Mouse (Mus musculus): ENCODE measurements at regions not wholly inside any gene's neighbourhood (a gene's known extent, or its start where the extent isn't known, plus 50 kb on each side); places are given as distances from the start of the nearest gene placed in this dataset.

- Histone ChIP-seq H3K27ac (no peak overlapping the region), H3K9me3 (replicated peaks; ENCODE audit: low read length) (no peaks in the 10 kb centered on the region), H3K36me3 (ENCODE audit: insufficient read depth, low read length) (no peaks in the 10 kb centered on the region), H3K4me1 (replicated peaks; ENCODE audit: insufficient read depth, low read length) (no peaks in the 10 kb centered on the region), H3K27me3 (ENCODE audit: insufficient read depth, low read length) (no peaks in the 10 kb centered on the region), H3K9ac (ENCODE audit: low read depth, low read length) (no peak overlapping the region), H3K4me3 (replicated peaks; ENCODE audit: low read depth, low read length) (no peak overlapping the region), H3K4me2 (ENCODE audit: low read length) (no peak overlapping the region)
- ATAC-seq (replicated peaks; ENCODE audit: low FRiP score, low read depth) (no peak), DNase-seq (ENCODE audit: low spot score) (no peak)
- TF ChIP-seq CTCF (IDR thresholded peaks at IDR 0.05; ENCODE audit: low read depth) = no peak
- 92% methylated on average over 2 of the region's 2 CpGs for WGBS
Observed at GRCm38 (mm10) chr12:54378576-54378975, 174.9 kb upstream of the Egln3 start.

- H3K9ac ChIP-seq (ENCODE audit: low read depth, low read length) = no peak overlapping the region
- H3K4me2 ChIP-seq (ENCODE audit: low read length) = no peak overlapping the region
- no peak overlapping the region for H3K27ac ChIP-seq
- no peaks in the 10 kb centered on the region for H3K4me1 ChIP-seq (replicated peaks; ENCODE audit: insufficient read depth, low read length)
- H3K4me3 ChIP-seq (replicated peaks; ENCODE audit: low read depth, low read length) = no peak overlapping the region
- DNase-seq (ENCODE audit: low spot score) (no peak), ATAC-seq (replicated peaks; ENCODE audit: low FRiP score, low read depth) (no peak)
- no peaks in the 10 kb centered on the region for H3K9me3 ChIP-seq (replicated peaks; ENCODE audit: low read length)
- no peaks in the 10 kb centered on the region for H3K27me3 ChIP-seq (ENCODE audit: insufficient read depth, low read length)
- no peaks in the 10 kb centered on the region for H3K36me3 ChIP-seq (ENCODE audit: insufficient read depth, low read length)
- TF ChIP-seq CTCF (IDR thresholded peaks at IDR 0.05; ENCODE audit: low read depth) = no peak
- 80% methylated on average over 4 of the region's 4 CpGs for WGBS
Observed at GRCm38 (mm10) chr12:54374060-54374459, 170.4 kb upstream of the Egln3 start.

- Histone ChIP-seq H3K36me3 (ENCODE audit: insufficient read depth, low read length) (no peaks in the 10 kb centered on the region), H3K4me3 (replicated peaks; ENCODE audit: low read depth, low read length) (no peak overlapping the region), H3K4me2 (ENCODE audit: low read length) (no peak overlapping the region), H3K27me3 (ENCODE audit: insufficient read depth, low read length) (no peaks in the 10 kb centered on the region), H3K4me1 (replicated peaks; ENCODE audit: insufficient read depth, low read length) (no peaks in the 10 kb centered on the region), H3K27ac (no peak overlapping the region), H3K9ac (ENCODE audit: low read depth, low read length) (no peak overlapping the region), H3K9me3 (replicated peaks; ENCODE audit: low read length) (no peaks in the 10 kb centered on the region)
- 64% methylated on average over 5 of the region's 5 CpGs for WGBS
- TF ChIP-seq CTCF (IDR thresholded peaks at IDR 0.05; ENCODE audit: low read depth) = no peak
- no peak for DNase-seq (ENCODE audit: low spot score)
- ATAC-seq (replicated peaks; ENCODE audit: low FRiP score, low read depth) = no peak
Observed at GRCm38 (mm10) chr12:54369217-54369616, 165.6 kb upstream of the Egln3 start.

GRCm38 (mm10) chr12:54364381-54365095 lies 160.9 kb upstream of the Egln3 start:
- Histone ChIP-seq H3K27ac (no peak overlapping the region), H3K36me3 (ENCODE audit: insufficient read depth, low read length) (no peaks in the 10 kb centered on the region), H3K9me3 (replicated peaks; ENCODE audit: low read length) (no peaks in the 10 kb centered on the region; the same call in 1 of the 2 replicates), H3K4me1 (replicated peaks; ENCODE audit: insufficient read depth, low read length) (no peaks in the 10 kb centered on the region), H3K27me3 (ENCODE audit: insufficient read depth, low read length) (no peaks in the 10 kb centered on the region), H3K9ac (ENCODE audit: low read depth, low read length) (no peak overlapping the region), H3K4me2 (ENCODE audit: low read length) (no peak overlapping the region), H3K4me3 (replicated peaks; ENCODE audit: low read depth, low read length) (no peak overlapping the region)
- ATAC-seq (replicated peaks; ENCODE audit: low FRiP score, low read depth) (no peak), DNase-seq (ENCODE audit: low spot score) (no peak)
- no peak for TF ChIP-seq CTCF (IDR thresholded peaks at IDR 0.05; ENCODE audit: low read depth)
- 90% methylated on average over 11 of the region's 11 CpGs for WGBS

GRCm38 (mm10) chr12:54361762-54362161 lies 158.1 kb upstream of the Egln3 start:
- no peaks in the 10 kb centered on the region; the same call in 1 of the 2 replicates for H3K9me3 ChIP-seq (replicated peaks; ENCODE audit: low read length)
- no peak for ATAC-seq (replicated peaks; ENCODE audit: low FRiP score, low read depth)
- DNase-seq (ENCODE audit: low spot score) = no peak
- H3K9ac ChIP-seq (ENCODE audit: low read depth, low read length) = no peak overlapping the region
- H3K27me3 ChIP-seq (ENCODE audit: insufficient read depth, low read length) = no peaks in the 10 kb centered on the region
- no peak overlapping the region for H3K27ac ChIP-seq
- no peak overlapping the region for H3K4me3 ChIP-seq (replicated peaks; ENCODE audit: low read depth, low read length)
- no peak for TF ChIP-seq CTCF (IDR thresholded peaks at IDR 0.05; ENCODE audit: low read depth)
- no peak overlapping the region for H3K4me2 ChIP-seq (ENCODE audit: low read length)
- no peaks in the 10 kb centered on the region for H3K4me1 ChIP-seq (replicated peaks; ENCODE audit: insufficient read depth, low read length)
- H3K36me3 ChIP-seq (ENCODE audit: insufficient read depth, low read length) = no peaks in the 10 kb centered on the region
- WGBS = 98% methylated on average over 4 of the region's 4 CpGs

- Histone ChIP-seq H3K27me3 (ENCODE audit: insufficient read depth, low read length) (no peaks in the 10 kb centered on the region), H3K27ac (peak overlapping the region; percentile 27; the same call in 1 of the 2 replicates), H3K4me1 (replicated peaks; ENCODE audit: insufficient read depth, low read length) (0 out of 2 replicates have a peak, but pooled peaks cover 4% of the 10 kb centered on the region), H3K4me3 (replicated peaks; ENCODE audit: low read depth, low read length) (no peak overlapping the region), H3K36me3 (ENCODE audit: insufficient read depth, low read length) (no peaks in the 10 kb centered on the region), H3K9me3 (replicated peaks; ENCODE audit: low read length) (no peaks in the 10 kb centered on the region), H3K4me2 (ENCODE audit: low read length) (no peak overlapping the region), H3K9ac (ENCODE audit: low read depth, low read length) (no peak overlapping the region)
- WGBS = 36% methylated on average over 6 of the region's 6 CpGs
- TF ChIP-seq CTCF (IDR thresholded peaks at IDR 0.05; ENCODE audit: low read depth) = no peak
- DNase-seq (ENCODE audit: low spot score) (no peak), ATAC-seq (replicated peaks; ENCODE audit: low FRiP score, low read depth) (no peak)
Observed at GRCm38 (mm10) chr12:54354187-54354586, 150.5 kb upstream of the Egln3 start.
